Mouse (Mus musculus): Measurements from ENCODE around the gene Ncf2. TPM values are rescaled to one million over a fixed set of nuclear protein-coding genes. Genes with fewer than 3 reads are reported as not detected.

The Ncf2 gene
- polyA plus RNA-seq, 2 experiments: 5.2 to 6.8 TPM

- no peak overlapping the region for H3K27ac ChIP-seq (replicated peaks; ENCODE audit: low read depth, low read length)
Measured at GRCm38 (mm10) chr1:152828168-152828567, 28.2 kb downstream of the Ncf2 start.

GRCm38 (mm10) chr1:152828637-152829355, 28.8 kb downstream of the Ncf2 start:
- no peak overlapping the region for H3K9ac ChIP-seq (ENCODE audit: low read depth, low read length, severe bottlenecking)
- 79% methylated on average over 10 of the region's 10 CpGs for WGBS
- no peaks in the 10 kb centered on the region for H3K27me3 ChIP-seq (ENCODE audit: control insufficient read depth, insufficient read depth, low read length)
- TF ChIP-seq POLR2A (IDR thresholded peaks at IDR 0.05; ENCODE audit: borderline replicate concordance, extremely low read depth, insufficient read depth, insufficient read length): no peak
- no peak overlapping the region for H3K4me3 ChIP-seq (replicated peaks; ENCODE audit: low read length)
- no peak for ATAC-seq (ENCODE audit: low FRiP score, low read depth)
- H3K36me3 ChIP-seq (ENCODE audit: control insufficient read depth, insufficient read depth, low read length): no peaks in the 10 kb centered on the region
- no peak overlapping the region for H3K27ac ChIP-seq (replicated peaks; ENCODE audit: low read depth, low read length)
- H3K4me2 ChIP-seq (replicated peaks; ENCODE audit: low read depth, low read length, severe bottlenecking): no peak overlapping the region
- H3K4me1 ChIP-seq (ENCODE audit: control insufficient read depth, insufficient read depth, low read length): no peaks in the 10 kb centered on the region
- no peaks in the 10 kb centered on the region for H3K9me3 ChIP-seq (ENCODE audit: control insufficient read depth, low read length)
- no peak for DNase-seq (ENCODE audit: low spot score)

More at GRCm38 (mm10) chr1:152828168-152828567, 28.2 kb downstream of the Ncf2 start:
- Histone ChIP-seq H3K4me1 (ENCODE audit: control insufficient read depth, insufficient read depth, low read length) (no peaks in the 10 kb centered on the region), H3K4me2 (replicated peaks; ENCODE audit: low read depth, low read length, severe bottlenecking) (no peak overlapping the region), H3K9ac (ENCODE audit: low read depth, low read length, severe bottlenecking) (no peak overlapping the region), H3K9me3 (ENCODE audit: control insufficient read depth, low read length) (no peaks in the 10 kb centered on the region), H3K4me3 (replicated peaks; ENCODE audit: low read length) (no peak overlapping the region), H3K36me3 (ENCODE audit: control insufficient read depth, insufficient read depth, low read length) (no peaks in the 10 kb centered on the region), H3K27me3 (ENCODE audit: control insufficient read depth, insufficient read depth, low read length) (no peaks in the 10 kb centered on the region)
- DNase-seq (ENCODE audit: low spot score): no peak
- ATAC-seq (ENCODE audit: low FRiP score, low read depth): no peak
- no peak for TF ChIP-seq POLR2A (IDR thresholded peaks at IDR 0.05; ENCODE audit: borderline replicate concordance, extremely low read depth, insufficient read depth, insufficient read length)
- WGBS: 64% methylated on average over 5 of the region's 5 CpGs

- Histone ChIP-seq H3K4me1 (ENCODE audit: control insufficient read depth, insufficient read depth, low read length) (no peaks in the 10 kb centered on the region), H3K27me3 (ENCODE audit: control insufficient read depth, insufficient read depth, low read length) (no peaks in the 10 kb centered on the region), H3K9ac (ENCODE audit: low read depth, low read length, severe bottlenecking) (no peak overlapping the region), H3K9me3 (ENCODE audit: control insufficient read depth, low read length) (no peaks in the 10 kb centered on the region), H3K4me2 (replicated peaks; ENCODE audit: low read depth, low read length, severe bottlenecking) (no peak overlapping the region), H3K27ac (replicated peaks; ENCODE audit: low read depth, low read length) (no peak overlapping the region), H3K4me3 (replicated peaks; ENCODE audit: low read length) (no peak overlapping the region), H3K36me3 (ENCODE audit: control insufficient read depth, insufficient read depth, low read length) (no peaks in the 10 kb centered on the region)
- WGBS: 94% methylated on average over 9 of the region's 9 CpGs
- TF ChIP-seq POLR2A (IDR thresholded peaks at IDR 0.05; ENCODE audit: borderline replicate concordance, extremely low read depth, insufficient read depth, insufficient read length): no peak
- no peak for DNase-seq (ENCODE audit: low spot score)
- no peak for ATAC-seq (ENCODE audit: low FRiP score, low read depth)
Measured at GRCm38 (mm10) chr1:152830054-152830453, 30.1 kb downstream of the Ncf2 start.

- no peak for TF ChIP-seq POLR2A (IDR thresholded peaks at IDR 0.05; ENCODE audit: borderline replicate concordance, extremely low read depth, insufficient read depth, insufficient read length)
- no peaks in the 10 kb centered on the region for H3K4me1 ChIP-seq (ENCODE audit: control insufficient read depth, insufficient read depth, low read length)
- H3K9ac ChIP-seq (ENCODE audit: low read depth, low read length, severe bottlenecking): no peak overlapping the region
- no peak for ATAC-seq (ENCODE audit: low FRiP score, low read depth)
- H3K9me3 ChIP-seq (ENCODE audit: control insufficient read depth, low read length): no peaks in the 10 kb centered on the region
- WGBS: 79% methylated on average over 8 of the region's 8 CpGs
- H3K36me3 ChIP-seq (ENCODE audit: control insufficient read depth, insufficient read depth, low read length): no peaks in the 10 kb centered on the region
- H3K27ac ChIP-seq (replicated peaks; ENCODE audit: low read depth, low read length): no peak overlapping the region
- no peak overlapping the region for H3K4me3 ChIP-seq (replicated peaks; ENCODE audit: low read length)
- H3K4me2 ChIP-seq (replicated peaks; ENCODE audit: low read depth, low read length, severe bottlenecking): no peak overlapping the region
- no peak for DNase-seq (ENCODE audit: low spot score)
- H3K27me3 ChIP-seq (ENCODE audit: control insufficient read depth, insufficient read depth, low read length): no peaks in the 10 kb centered on the region
Measured at GRCm38 (mm10) chr1:152831003-152831402, 31.0 kb downstream of the Ncf2 start.

- Histone ChIP-seq H3K9ac (ENCODE audit: low read depth, low read length, severe bottlenecking) (no peak overlapping the region), H3K27me3 (ENCODE audit: control insufficient read depth, insufficient read depth, low read length) (no peaks in the 10 kb centered on the region), H3K27ac (replicated peaks; ENCODE audit: low read depth, low read length) (no peak overlapping the region), H3K4me1 (ENCODE audit: control insufficient read depth, insufficient read depth, low read length) (no peaks in the 10 kb centered on the region), H3K36me3 (ENCODE audit: control insufficient read depth, insufficient read depth, low read length) (peaks cover 6% of the 10 kb centered on the region; the same call in 1 of the 2 replicates), H3K4me3 (replicated peaks; ENCODE audit: low read length) (no peak overlapping the region), H3K9me3 (ENCODE audit: control insufficient read depth, low read length) (no peaks in the 10 kb centered on the region), H3K4me2 (replicated peaks; ENCODE audit: low read depth, low read length, severe bottlenecking) (no peak overlapping the region)
- ATAC-seq (ENCODE audit: low FRiP score, low read depth): no peak
- TF ChIP-seq POLR2A (IDR thresholded peaks at IDR 0.05; ENCODE audit: borderline replicate concordance, extremely low read depth, insufficient read depth, insufficient read length): no peak
- WGBS: 82% methylated on average over 5 of the region's 5 CpGs
- DNase-seq (ENCODE audit: low spot score): no peak
Measured at GRCm38 (mm10) chr1:152831619-152832018, 31.6 kb downstream of the Ncf2 start.

Measured in limb, embryonic 14.5 days (tissue).